Mouse (Mus musculus) CH12.LX (cell line): Measurements from ENCODE around the gene Acvrl1.

Source experiments
- CHD1 ChIP-seq: IDR thresholded peaks from 2 replicates; pipeline ENCODE4 v1.6.1; 2012; ENCODE audit warnings: low read depth, low read length, improper control_type of control experiment, inconsistent platforms
- CHD2 ChIP-seq: IDR thresholded peaks from 2 replicates; pipeline ENCODE4 v1.6.1; 2011; ENCODE audit warnings: low read length, improper control_type of control experiment
- CTCF ChIP-seq, 2 experiments: IDR thresholded peaks in 1 of 2; conservative IDR thresholded peaks in 1 of 2; 2 replicates each; pipeline ENCODE4 v1.5.1; 2011 to 2012; ENCODE audit warnings: low read depth in 2 of 2, low read length in 2 of 2, improper control_type of control experiment in 1 of 2, inconsistent platforms in 1 of 2, mild to moderate bottlenecking in 1 of 2, moderate library complexity in 1 of 2
- E2F4 ChIP-seq: IDR thresholded peaks from 2 replicates; pipeline ENCODE4 v1.6.1; 2011; ENCODE audit warnings: low read depth, low read length, improper control_type of control experiment; ENCODE audit not compliant: insufficient replicate concordance
- EP300 ChIP-seq: IDR thresholded peaks from 2 replicates; pipeline ENCODE4 v1.6.1; 2011; ENCODE audit warnings: low read length, improper control_type of control experiment
- HCFC1 ChIP-seq: IDR thresholded peaks from 2 replicates; pipeline ENCODE4 v1.6.1; 2012; ENCODE audit warnings: low read depth, mild to moderate bottlenecking, inconsistent platforms, low read length, improper control_type of control experiment
- JUN ChIP-seq: IDR thresholded peaks from 2 replicates; pipeline ENCODE4 v1.6.1; 2011; ENCODE audit warnings: low read depth, mild to moderate bottlenecking, low read length, improper control_type of control experiment, moderate library complexity; ENCODE audit not compliant: insufficient read depth
- MAZ ChIP-seq: IDR thresholded peaks from 2 replicates; pipeline ENCODE4 v1.6.1; 2012; ENCODE audit warnings: low read depth, mild to moderate bottlenecking, inconsistent platforms, low read length, improper control_type of control experiment, moderate library complexity
- MEF2A ChIP-seq: IDR thresholded peaks from 2 replicates; pipeline ENCODE4 v1.6.1; 2014; ENCODE audit warnings: low read depth, mild to moderate bottlenecking, inconsistent platforms, low read length, improper control_type of control experiment, borderline replicate concordance
- POLR2A ChIP-seq: IDR thresholded peaks from 2 replicates; pipeline ENCODE4 v1.6.1; 2011; ENCODE audit warnings: low read depth, mild to moderate bottlenecking, improper control_type of control experiment, low read length
- RCOR1 ChIP-seq: conservative IDR thresholded peaks from 2 replicates; pipeline ENCODE4 v1.6.1; 2012; ENCODE audit warnings: low read depth, mild to moderate bottlenecking, inconsistent platforms, low read length, improper control_type of control experiment
- TCF12 ChIP-seq: IDR thresholded peaks from 2 replicates; pipeline ENCODE4 v1.6.1; 2014; ENCODE audit warnings: low read depth, mild to moderate bottlenecking, inconsistent platforms, low read length, improper control_type of control experiment
- USF2 ChIP-seq: conservative IDR thresholded peaks from 2 replicates; pipeline ENCODE4 v1.6.1; 2011; ENCODE audit warnings: low read depth, low read length, improper control_type of control experiment
- ZNF384 ChIP-seq: IDR thresholded peaks from 2 replicates; pipeline ENCODE4 v1.6.1; 2012; ENCODE audit warnings: low read depth, low read length, improper control_type of control experiment, inconsistent platforms

DNA sequence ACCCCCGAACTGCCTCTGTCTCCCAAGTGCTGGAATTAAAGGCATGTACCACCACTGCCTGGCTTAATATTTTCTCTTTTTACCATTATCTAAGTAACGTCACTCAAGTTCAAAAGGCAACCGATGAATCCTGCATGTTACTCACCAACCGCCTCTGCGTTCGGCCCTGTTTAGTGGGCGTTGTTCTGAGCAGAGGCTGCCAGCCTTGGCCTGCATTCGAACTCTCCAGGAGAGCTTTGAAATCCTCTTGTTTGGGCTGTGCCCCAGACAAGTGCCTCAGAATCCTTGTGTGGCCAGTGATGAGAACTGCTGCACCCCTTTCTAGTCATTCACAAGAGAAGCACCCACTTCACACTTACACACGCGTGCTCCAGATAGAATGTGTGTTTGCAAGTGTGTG is 22.3 kb upstream of the Acvrl1 start:
- no peak for TF ChIP-seq CTCF (conservative IDR thresholded peaks at IDR 0.05 in 1 of 2, IDR thresholded peaks at IDR 0.05 in 1 of 2; ENCODE audit: low read depth in 2 of 2, low read length in 2 of 2)
- TF ChIP-seq POLR2A, result no peak; the same call in 1 of the 2 replicates
- no peak for TF ChIP-seq TCF12
- TF ChIP-seq EP300, result no peak
- TF ChIP-seq CHD2, result no peak
- TF ChIP-seq HCFC1, result no peak
- TF ChIP-seq CHD1, result no peak
- no peak for TF ChIP-seq USF2
- TF ChIP-seq E2F4, result no peak
- no peak for TF ChIP-seq ZNF384
- TF ChIP-seq MAZ, result no peak
- no peak for TF ChIP-seq MEF2A
- no peak for TF ChIP-seq JUN
- no peak for TF ChIP-seq RCOR1
